Mouse (Mus musculus) limb, embryonic 11.5 days (tissue): ENCODE measurements around the gene Prkn. TPM values are rescaled to one million over a fixed set of nuclear protein-coding genes. Genes with fewer than 3 reads are reported as not detected.

Source experiments
- ATAC-seq: fragments of 200-750 bp; cut with Nextera tagmentation; 2 replicates; pipeline ENCODE4 v1.8.0; 2017; ENCODE audit warnings: low read depth; ENCODE audit not compliant: insufficient number of reproducible peaks, low FRiP score, low TSS enrichment
- DNase-seq: peaks from one replicate; pipeline ENCODE4 v3.0.0-alpha.2; 2015; ENCODE audit warnings: low spot score
- H3K27ac ChIP-seq: fragments of 300-500 bp; sonication (generic); replicated peaks from 2 replicates; pipeline ENCODE4 v1.5.1; 2014; ENCODE audit warnings: low read depth, mild to moderate bottlenecking, low read length
- H3K27me3 ChIP-seq: fragments of 300-500 bp; sonication (generic); 2 replicates; pipeline ENCODE4 v1.6.1; 2014; ENCODE audit warnings: mild to moderate bottlenecking, low read length, mixed read lengths; ENCODE audit not compliant: control insufficient read depth, insufficient read depth
- H3K36me3 ChIP-seq: fragments of 300-500 bp; sonication (generic); 2 replicates; pipeline ENCODE4 v1.6.1; 2014; ENCODE audit warnings: mild to moderate bottlenecking, low read length, moderate library complexity, mixed read lengths; ENCODE audit not compliant: control insufficient read depth, insufficient read depth
- H3K4me1 ChIP-seq: fragments of 300-500 bp; sonication (generic); 2 replicates; pipeline ENCODE4 v1.6.1; 2014; ENCODE audit warnings: low read length, mixed read lengths; ENCODE audit not compliant: control insufficient read depth, insufficient read depth
- H3K4me2 ChIP-seq: fragments of 300-500 bp; sonication (generic); 2 replicates; pipeline ENCODE4 v1.6.1; 2014; ENCODE audit warnings: low read depth, mild to moderate bottlenecking, moderate library complexity; ENCODE audit not compliant: severe bottlenecking
- H3K4me3 ChIP-seq: fragments of 300-500 bp; sonication (generic); 2 replicates; pipeline ENCODE4 v1.5.1; 2014; ENCODE audit warnings: low read depth, low read length
- H3K9ac ChIP-seq: fragments of 300-500 bp; sonication (generic); 2 replicates; pipeline ENCODE4 v1.6.1; 2014; ENCODE audit warnings: mild to moderate bottlenecking, low read length
- H3K9me3 ChIP-seq: fragments of 300-500 bp; sonication (generic); 2 replicates; pipeline ENCODE4 v1.6.1; 2016; ENCODE audit warnings: low read length; ENCODE audit not compliant: control insufficient read depth
- WGBS: fragments of 180-500 bp; shearing (Covaris S2); extraction: QIAGEN DNeasy Blood & Tissue Kit; methylation state at CpG from one replicate; pipeline ENCODE4 v1.1.7; 2014; 5-methylcytosine and 5-hydroxymethylcytosine counted together
- polyA plus RNA-seq: library from polyadenylated mRNA; unstranded; fragments of >200 nt; fragmentation: Nextera tagmentation; extraction: Ambion mirVana; gene quantifications from 2 replicates; pipeline ENCODE4 v1.2.1, GENCODE M21; 2014

Gene Prkn
- polyA plus RNA-seq, 1 experiment from 2014 or later, result 1.2 TPM

DNA sequence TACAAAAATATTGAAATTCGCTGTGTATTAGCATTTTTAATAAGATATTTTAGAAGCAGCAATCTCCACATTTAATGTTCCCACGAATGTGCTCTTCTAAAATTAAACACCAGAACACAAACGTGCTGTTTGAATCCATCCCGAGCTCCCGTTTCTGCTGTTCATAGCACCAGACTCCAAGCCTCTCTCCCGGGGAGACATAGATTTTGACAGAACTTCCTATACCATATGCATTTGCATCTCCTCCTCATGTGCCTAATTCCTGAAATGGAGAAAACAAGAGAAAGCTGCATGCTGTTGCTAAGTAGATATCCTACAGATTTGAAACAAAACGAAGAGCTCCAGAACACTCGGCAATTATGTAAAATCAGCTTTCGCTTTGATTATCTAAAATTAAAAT is 733.5 kb downstream of the Prkn start:
- DNase-seq (no peak), ATAC-seq (no peak)
- H3K4me3 ChIP-seq, result no peak overlapping the region
- no peak overlapping the region for H3K27ac ChIP-seq
- H3K9me3 ChIP-seq, result no peaks in the 10 kb centered on the region
- no peak overlapping the region for H3K4me2 ChIP-seq
- H3K36me3 ChIP-seq, result no peaks in the 10 kb centered on the region
- no peaks in the 10 kb centered on the region for H3K4me1 ChIP-seq
- no peak overlapping the region for H3K9ac ChIP-seq
- no peaks in the 10 kb centered on the region for H3K27me3 ChIP-seq
- 94% methylated on average over 9 of the region's 9 CpGs for WGBS

DNA sequence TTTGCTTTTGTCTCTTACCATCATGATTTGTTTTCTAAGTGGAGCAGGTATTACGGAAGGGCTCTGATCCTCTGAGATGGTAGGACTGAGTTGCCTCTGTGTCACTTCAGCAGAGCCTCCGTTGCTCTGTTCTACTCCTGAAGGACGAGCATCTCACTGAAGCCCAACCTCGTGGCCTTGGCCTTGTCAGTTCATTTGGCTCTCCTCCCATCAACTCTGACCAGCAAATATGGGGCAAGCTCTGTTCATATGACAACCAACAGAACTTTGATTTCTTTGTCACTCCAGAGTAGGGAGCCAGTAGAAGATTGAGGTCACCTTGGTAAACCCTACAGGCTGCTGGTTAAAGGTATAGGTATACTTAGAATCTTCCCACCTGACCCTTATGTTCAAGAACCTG is 745.3 kb downstream of the Prkn start:
- ATAC-seq (no peak), DNase-seq (no peak)
- H3K4me2 ChIP-seq, result no peak overlapping the region
- WGBS, result 89% methylated on average over 4 of the region's 4 CpGs
- H3K4me1 ChIP-seq, result no peaks in the 10 kb centered on the region
- no peaks in the 10 kb centered on the region for H3K9me3 ChIP-seq
- no peak overlapping the region for H3K9ac ChIP-seq
- no peak overlapping the region for H3K27ac ChIP-seq
- no peaks in the 10 kb centered on the region for H3K36me3 ChIP-seq
- H3K27me3 ChIP-seq, result no peaks in the 10 kb centered on the region
- H3K4me3 ChIP-seq, result no peak overlapping the region

DNA sequence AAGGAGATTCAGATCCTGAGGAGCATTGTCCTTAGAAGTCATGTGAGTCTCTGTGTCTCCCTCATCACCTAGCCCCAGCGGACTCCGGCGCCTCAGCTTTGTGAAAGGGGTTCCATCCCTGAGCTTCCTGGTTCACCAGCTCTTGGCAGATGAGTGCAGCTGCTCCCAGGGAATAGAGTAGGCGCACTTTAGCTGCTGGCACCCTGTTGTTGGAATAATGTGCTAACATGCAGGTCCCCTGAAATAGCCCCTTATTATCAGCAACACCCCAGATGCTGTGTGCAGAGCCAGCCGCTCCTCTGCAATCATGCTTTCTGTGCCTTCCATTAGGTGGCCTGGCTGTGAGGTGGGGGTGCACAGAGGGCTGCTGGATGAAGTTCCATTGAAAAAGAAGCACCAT is 767.7 kb downstream of the Prkn start:
- DNase-seq, result no peak
- H3K4me3 ChIP-seq, result no peak overlapping the region
- H3K27ac ChIP-seq, result no peak overlapping the region
- ATAC-seq, result no peak
- no peaks in the 10 kb centered on the region for H3K9me3 ChIP-seq
- H3K9ac ChIP-seq, result no peak overlapping the region
- 85% methylated on average over 5 of the region's 5 CpGs for WGBS
- H3K27me3 ChIP-seq, result no peaks in the 10 kb centered on the region
- H3K4me2 ChIP-seq, result no peak overlapping the region
- H3K36me3 ChIP-seq, result no peaks in the 10 kb centered on the region
- no peaks in the 10 kb centered on the region for H3K4me1 ChIP-seq

DNA sequence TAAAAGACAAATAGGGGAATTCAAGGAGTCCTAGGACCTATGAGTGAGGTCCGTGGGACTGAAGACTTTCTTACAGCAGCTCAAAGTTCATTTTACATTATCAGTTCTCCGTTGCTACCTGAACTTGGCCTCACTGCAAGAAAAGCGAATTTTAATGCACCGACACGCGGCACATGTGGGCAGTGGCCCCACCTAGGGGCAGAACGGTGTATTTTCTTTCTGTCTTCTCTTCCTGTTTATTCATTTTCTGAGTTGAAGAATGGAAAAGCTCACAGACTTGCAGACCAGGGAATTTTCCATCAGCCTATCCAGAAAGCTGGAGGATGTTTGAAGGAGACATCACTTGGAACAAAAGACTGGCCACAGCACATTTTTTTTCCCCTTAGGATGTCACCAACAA is 771.3 kb downstream of the Prkn start:
- peak; percentile 83 for DNase-seq
- 20% methylated on average over 7 of the region's 7 CpGs for WGBS
- no peaks in the 10 kb centered on the region for H3K27me3 ChIP-seq

DNA sequence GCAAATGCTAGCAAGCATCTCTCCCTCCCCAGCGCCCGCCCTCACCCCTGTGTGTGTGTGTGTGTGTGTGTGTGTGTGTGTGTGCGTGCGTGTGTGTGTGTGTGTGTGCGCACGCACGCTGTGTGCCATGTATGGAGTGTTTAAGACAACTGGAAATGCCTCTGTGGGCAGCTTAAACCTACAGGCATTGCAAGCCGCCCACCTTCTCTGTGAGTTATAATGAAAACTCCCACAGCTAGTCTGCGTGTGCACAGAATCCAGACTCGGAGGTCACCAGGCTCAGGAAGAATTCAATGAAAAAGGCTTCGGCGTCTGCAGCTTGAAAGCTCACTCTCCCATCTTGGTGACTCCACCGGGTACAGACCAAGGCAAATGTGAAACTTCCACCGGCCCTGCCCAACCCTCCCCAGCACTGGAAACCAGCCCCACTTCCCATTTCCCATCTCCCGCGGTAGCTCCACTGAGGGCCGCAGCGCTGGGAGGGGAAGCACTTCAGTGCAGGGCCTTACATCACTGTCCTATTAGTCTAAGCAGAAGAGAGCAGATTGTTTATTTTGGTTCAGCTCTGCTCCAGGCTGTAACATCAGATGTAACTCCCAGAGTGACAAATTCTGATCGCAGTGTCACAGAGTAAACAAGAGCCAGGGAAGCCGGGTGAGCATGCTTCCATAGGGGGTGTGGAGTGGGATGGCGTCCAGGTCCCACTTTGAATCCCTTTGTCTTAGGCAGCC is 772.8 kb downstream of the Prkn start:
- Histone ChIP-seq H3K4me3 (no peak overlapping the region), H3K27me3 (no peaks in the 10 kb centered on the region), H3K36me3 (no peaks in the 10 kb centered on the region), H3K4me2 (no peak overlapping the region), H3K9me3 (no peaks in the 10 kb centered on the region), H3K4me1 (no peaks in the 10 kb centered on the region), H3K9ac (no peak overlapping the region), H3K27ac (no peak overlapping the region)
- no peak for ATAC-seq
- 59% methylated on average over 19 of the region's 21 CpGs for WGBS
- no peak for DNase-seq

More for the DNA sequence above, 771.3 kb downstream of the Prkn start:
- Histone ChIP-seq H3K4me3 (no peak overlapping the region), H3K27ac (no peak overlapping the region), H3K9me3 (no peaks in the 10 kb centered on the region), H3K9ac (no peak overlapping the region), H3K4me2 (no peak overlapping the region), H3K4me1 (no peaks in the 10 kb centered on the region), H3K36me3 (no peaks in the 10 kb centered on the region)
- no peak for ATAC-seq

DNA sequence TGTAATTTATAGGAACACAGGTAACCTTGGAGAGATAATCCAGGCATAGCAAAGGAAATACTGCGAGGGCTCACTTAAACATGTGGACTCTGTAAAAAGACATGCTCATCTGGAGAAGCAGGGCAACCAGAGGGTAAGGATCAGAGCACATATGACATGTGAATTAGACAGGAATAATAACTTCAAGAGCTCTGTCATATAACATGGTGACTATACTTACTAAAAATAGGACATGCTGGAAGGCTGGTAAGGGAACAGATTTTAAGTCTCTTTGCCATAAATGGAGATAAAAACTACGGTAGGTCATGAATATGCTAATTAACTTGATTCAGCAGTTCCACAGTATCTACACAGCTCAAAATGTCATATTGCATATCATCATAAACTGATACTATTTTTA is 777.4 kb downstream of the Prkn start:
- H3K4me2 ChIP-seq, result no peak overlapping the region
- no peak overlapping the region for H3K4me3 ChIP-seq
- 87% methylated on average over 2 of the region's 2 CpGs for WGBS
- DNase-seq, result no peak
- H3K36me3 ChIP-seq, result no peaks in the 10 kb centered on the region
- ATAC-seq, result no peak
- H3K9me3 ChIP-seq, result no peaks in the 10 kb centered on the region
- no peak overlapping the region for H3K9ac ChIP-seq
- no peaks in the 10 kb centered on the region for H3K27me3 ChIP-seq
- no peak overlapping the region for H3K27ac ChIP-seq
- H3K4me1 ChIP-seq, result no peaks in the 10 kb centered on the region

DNA sequence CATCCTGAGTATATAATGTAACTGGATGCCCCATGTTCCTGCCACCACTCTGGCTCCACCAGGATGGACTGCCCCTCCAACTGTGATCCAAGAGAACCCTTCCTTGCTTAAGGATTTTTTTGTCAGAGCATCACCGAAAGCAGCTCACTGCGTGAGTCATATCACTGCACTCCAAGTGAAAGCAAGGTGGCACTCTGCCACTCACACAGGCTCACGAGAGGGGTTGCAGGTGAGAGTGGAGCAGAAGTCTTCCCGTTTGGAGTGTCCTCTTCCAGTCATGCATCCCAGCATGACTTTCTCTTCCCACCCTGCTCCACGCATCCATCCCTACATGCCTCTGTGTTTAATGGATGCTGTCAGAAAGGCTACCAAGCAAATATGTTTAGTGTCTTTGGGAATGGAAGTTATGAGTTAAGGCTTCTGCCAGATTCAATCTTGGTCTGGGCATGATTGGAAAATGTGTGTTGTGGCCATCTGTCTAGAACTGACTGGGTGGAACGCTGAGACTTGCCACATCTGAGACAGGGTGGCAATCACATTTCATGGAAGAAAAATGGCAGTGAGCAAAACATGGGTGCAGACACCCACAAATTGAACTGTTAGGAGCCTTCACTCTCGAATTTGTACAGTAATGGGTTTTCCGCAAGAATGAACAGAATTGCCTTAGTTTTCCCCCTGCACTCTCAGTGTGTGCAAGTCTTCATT is 778.9 kb downstream of the Prkn start:
- WGBS, result 90% methylated on average over 8 of the region's 8 CpGs
- Histone ChIP-seq H3K9me3 (no peaks in the 10 kb centered on the region), H3K9ac (no peak overlapping the region), H3K36me3 (no peaks in the 10 kb centered on the region), H3K4me3 (no peak overlapping the region), H3K27ac (no peak overlapping the region), H3K4me1 (no peaks in the 10 kb centered on the region), H3K4me2 (no peak overlapping the region), H3K27me3 (no peaks in the 10 kb centered on the region)
- DNase-seq (no peak), ATAC-seq (no peak)

DNA sequence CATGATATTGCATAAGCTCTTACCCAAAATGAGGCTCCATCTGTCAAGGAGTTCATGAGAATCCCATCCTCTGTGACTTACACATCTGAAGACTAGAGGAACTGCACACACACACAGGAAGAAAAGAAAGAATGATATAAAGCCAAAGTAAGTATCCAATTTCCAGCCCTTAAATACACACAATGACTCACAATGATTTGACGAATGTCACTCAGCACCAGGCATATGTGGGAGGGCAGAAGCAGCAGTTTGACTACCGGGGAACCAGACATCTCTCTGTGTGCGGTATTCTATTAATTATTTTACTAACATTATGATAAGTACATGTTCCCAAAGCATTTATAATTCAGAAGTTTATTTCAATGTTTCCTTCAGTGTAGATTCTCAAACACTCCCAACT is 780.6 kb downstream of the Prkn start:
- 82% methylated on average over 3 of the region's 3 CpGs for WGBS
- ATAC-seq, result no peak
- no peak overlapping the region for H3K4me2 ChIP-seq

More for the DNA sequence above, 780.6 kb downstream of the Prkn start:
- no peak overlapping the region for H3K4me3 ChIP-seq
- no peaks in the 10 kb centered on the region for H3K27me3 ChIP-seq
- H3K36me3 ChIP-seq, result no peaks in the 10 kb centered on the region
- no peak overlapping the region for H3K9ac ChIP-seq
- no peaks in the 10 kb centered on the region for H3K4me1 ChIP-seq
- DNase-seq, result no peak
- H3K9me3 ChIP-seq, result no peaks in the 10 kb centered on the region
- H3K27ac ChIP-seq, result no peak overlapping the region
